Mouse (Mus musculus): ENCODE results near the gene Gabpb1. TPM values are rescaled to one million over a fixed set of nuclear protein-coding genes. Genes with fewer than 3 reads are reported as not detected.

Gabpb1 gene
- total and polyA plus RNA-seq, 3 experiments: 11.7 to 17.8 TPM; not detected in 1

DNA sequence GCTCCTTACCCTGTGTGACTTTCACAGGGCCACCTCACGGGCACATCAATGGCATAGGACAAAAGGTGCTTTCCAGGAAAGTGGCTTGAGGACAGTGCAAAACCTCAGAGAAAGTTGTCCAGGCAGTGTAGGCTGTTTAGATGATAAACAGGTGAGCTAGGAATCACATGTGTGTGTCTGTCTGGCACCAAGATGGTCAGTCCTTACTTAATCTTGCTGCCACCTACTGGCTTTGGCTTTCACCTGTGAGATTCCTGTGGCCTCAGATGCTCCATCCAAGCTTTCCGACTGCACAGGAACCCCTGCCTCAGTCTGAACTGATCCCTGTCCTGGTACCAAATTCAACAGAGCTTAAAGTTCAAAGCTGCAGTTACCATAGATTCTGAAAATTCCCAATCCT is 77.8 kb downstream of the Gabpb1 start:
- Histone ChIP-seq H3K36me3 (ENCODE audit: control insufficient read depth in 1 of 2, insufficient read depth in 2 of 2, low read length in 2 of 2) (peaks cover 0 to 6% of the 10 kb centered on the region in 2 experiments; a peak in 2 of 4 replicates), H3K27me3 (ENCODE audit: control insufficient read depth in 1 of 2, insufficient read depth in 2 of 2, low read length in 2 of 2) (no peaks in the 10 kb centered on the region), H3K79me2 (ENCODE audit: control insufficient read depth, insufficient read depth, low read length, poor library complexity) (no peaks in the 10 kb centered on the region), H3K9ac (ENCODE audit: control insufficient read depth, low read depth, low read length, poor library complexity, severe bottlenecking) (no peak overlapping the region), H3K4me1 (ENCODE audit: control insufficient read depth in 1 of 2, insufficient read depth in 2 of 2, low read length in 2 of 2) (peaks cover 6 to 15% of the 10 kb centered on the region in 2 experiments), H3K9me3 (replicated peaks; ENCODE audit: insufficient read depth, low read length) (no peaks in the 10 kb centered on the region), H3K4me3 (ENCODE audit: control insufficient read depth in 1 of 2, insufficient read depth in 1 of 2, low read depth in 2 of 2, low read length in 2 of 2) (peak overlapping the region; percentile 58 to 82; a peak in 3 of 4 replicates), H3K27ac (ENCODE audit: control insufficient read depth, low read depth, low read length) (no peak overlapping the region)
- no peak for DNase-seq (ENCODE audit: low read depth, low spot score)
- TF ChIP-seq GABPA (IDR thresholded peaks at IDR 0.05; ENCODE audit: low read depth, low read length) (no peak), NELFE (IDR thresholded peaks at IDR 0.05; ENCODE audit: low read depth, low read length) (no peak), POLR2AphosphoS2 (IDR thresholded peaks at IDR 0.05; ENCODE audit: low read length) (no peak), RAD21 (IDR thresholded peaks at IDR 0.05; ENCODE audit: low read depth, low read length) (no peak), MAZ (IDR thresholded peaks at IDR 0.05; ENCODE audit: low read depth, low read length) (no peak), CTCF (IDR thresholded peaks at IDR 0.05 in 2 of 3, conservative IDR thresholded peaks at IDR 0.05 in 1 of 3; ENCODE audit: control insufficient read depth in 1 of 3, insufficient read depth in 1 of 3, low read depth in 2 of 3, low read length in 3 of 3, poor library complexity in 1 of 3, severe bottlenecking in 1 of 3) (peak in 1 of 3 experiments; percentile 28; a peak in 2 of 6 replicates), ZMIZ1 (IDR thresholded peaks at IDR 0.05; ENCODE audit: low read depth, low read length) (no peak)

DNA sequence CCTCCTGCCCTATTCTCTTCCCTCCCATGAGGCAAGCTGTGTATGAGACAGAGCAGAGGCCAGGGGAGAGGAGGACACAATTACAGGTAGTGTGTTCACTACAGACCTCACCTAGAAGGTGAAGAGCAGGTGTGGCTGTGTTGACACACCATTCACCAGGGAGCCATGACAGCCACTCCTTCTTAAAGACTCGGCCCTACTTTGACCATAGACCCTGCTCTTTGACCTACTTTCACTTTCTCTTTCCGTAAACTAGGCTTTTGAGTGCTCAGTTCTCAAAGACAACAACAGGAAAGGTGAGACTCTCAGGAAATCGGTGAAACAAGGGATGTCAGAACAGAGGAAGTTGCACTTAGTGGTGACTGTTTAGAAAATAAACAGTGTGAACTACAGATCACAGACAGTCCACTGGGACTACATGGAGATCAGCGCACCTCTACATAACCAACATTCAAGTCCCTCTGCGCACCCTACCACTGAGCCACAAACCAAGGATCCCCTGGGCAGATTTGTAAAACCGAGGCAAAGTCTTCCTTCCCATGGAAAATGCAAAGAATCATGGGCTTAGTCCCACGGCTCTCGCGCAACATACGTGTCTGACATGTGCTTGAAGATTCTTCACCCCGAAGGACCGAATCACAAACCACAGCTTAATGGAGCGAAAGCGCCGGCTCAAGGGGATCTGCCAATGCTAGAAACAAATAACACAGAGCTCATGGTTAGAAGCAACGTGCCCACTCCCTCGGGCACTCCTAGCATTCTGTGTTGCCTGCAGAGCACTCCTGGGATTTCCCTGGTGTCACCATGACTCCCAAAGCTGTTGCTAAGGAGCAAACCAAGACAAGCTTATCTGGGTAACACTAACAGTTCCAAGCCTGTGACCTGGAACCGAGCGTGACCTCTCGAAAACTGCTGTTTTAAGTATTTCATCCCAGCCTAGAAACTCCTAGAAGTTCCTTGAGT is 78.6 kb downstream of the Gabpb1 start:
- Histone ChIP-seq H3K36me3 (ENCODE audit: control insufficient read depth in 1 of 2, insufficient read depth in 2 of 2, low read length in 2 of 2) (peaks cover 0 to 2% of the 10 kb centered on the region in 2 experiments; a peak in 2 of 4 replicates), H3K4me1 (ENCODE audit: control insufficient read depth in 1 of 2, insufficient read depth in 2 of 2, low read length in 2 of 2) (peaks cover 3 to 11% of the 10 kb centered on the region in 2 experiments; a peak in 3 of 4 replicates), H3K4me3 (ENCODE audit: control insufficient read depth in 1 of 2, insufficient read depth in 1 of 2, low read depth in 2 of 2, low read length in 2 of 2) (peak overlapping the region; percentile 58 to 82), H3K9ac (ENCODE audit: control insufficient read depth, low read depth, low read length, poor library complexity, severe bottlenecking) (peak overlapping the region; percentile 54), H3K27me3 (ENCODE audit: control insufficient read depth in 1 of 2, insufficient read depth in 2 of 2, low read length in 2 of 2) (no peaks in the 10 kb centered on the region), H3K27ac (ENCODE audit: control insufficient read depth, low read depth, low read length) (0 out of 2 replicates have a peak overlapping the region, but pooled peaks have one; percentile 24), H3K9me3 (replicated peaks; ENCODE audit: insufficient read depth, low read length) (no peaks in the 10 kb centered on the region), H3K79me2 (ENCODE audit: control insufficient read depth, insufficient read depth, low read length, poor library complexity) (no peaks in the 10 kb centered on the region)
- DNase-seq (ENCODE audit: low read depth, low spot score): peak; percentile 58
- no peak for TF ChIP-seq ZC3H11A (IDR thresholded peaks at IDR 0.05; ENCODE audit: low read depth, low read length)
- TF ChIP-seq ETS1 (IDR thresholded peaks at IDR 0.05; ENCODE audit: low read depth, low read length): 0 out of 2 replicates have a peak, but pooled peaks have one; percentile 42
- no peak for TF ChIP-seq GATA1 (IDR thresholded peaks at IDR 0.05; ENCODE audit: low read depth, low read length)
- peak; percentile 71 for TF ChIP-seq MXI1 (IDR thresholded peaks at IDR 0.05; ENCODE audit: low read depth, low read length)
- no peak for TF ChIP-seq ZNF384 (IDR thresholded peaks at IDR 0.05; ENCODE audit: low read depth, low read length)
- peak; percentile 11; the same call in 1 of the 2 replicates for TF ChIP-seq SIN3A (IDR thresholded peaks at IDR 0.05; ENCODE audit: low read length)
- 0 out of 2 replicates have a peak, but pooled peaks have one; percentile 57 for TF ChIP-seq MYC (IDR thresholded peaks at IDR 0.05; ENCODE audit: low read depth, low read length)
- TF ChIP-seq MAFK (IDR thresholded peaks at IDR 0.05; ENCODE audit: borderline replicate concordance, low read depth, low read length): no peak
- no peak for TF ChIP-seq RAD21 (IDR thresholded peaks at IDR 0.05; ENCODE audit: low read depth, low read length)
- TF ChIP-seq MAX (IDR thresholded peaks at IDR 0.05; ENCODE audit: low read length): peak; percentile 30; the same call in 1 of the 2 replicates
